10 mouse cellular contexts compared by ENCODE assay signal in genomic region chr11:75570375-75571125, GRCm38 (mm10). TPM values are rescaled to one million over a fixed set of nuclear protein-coding genes. Genes with fewer than 3 reads are reported as not detected.
DNase-seq lines count a peak whose midpoint lies in the region; ATAC-seq and TF ChIP-seq lines count a peak whose summit lies in the region.
"Had no signal": no experiment of that assay in that cellular context is flagged by ENCODE, and none has a peak within 500 bp of the region (broad histone marks: within the 10 kb centered on the region; RNA-seq: fewer than 3 reads in every experiment).

No protein-coding gene starts in this region.

- H3K36me3 ChIP-seq in liver, adult 2 months (ENCODE audit: control insufficient read depth, insufficient read depth, low read length): no peaks in the 10 kb centered on the region
- peaks cover 14% of the 10 kb centered on the region; the same call in 1 of the 2 replicates for H3K36me3 ChIP-seq in embryonic facial prominence, embryonic 10.5 days (replicated peaks)

- POLR2A ChIA-PET in Patski (lab: Charles Lee): interaction anchor here (1.0 kb wide), 1 partner anchor 16 kb away, joined by 7 read pairs; no protein-coding TSS in a partner anchor

- in situ Hi-C loops in Patski (cut with MboI; ENCODE audit: low pct_unique_long_range_greater_than_20kb): loop anchor here (5.0 to 10.0 kb wide), 2 partner anchors 38 to 176 kb away; partner anchors contain the start of gene Slc43a2

- TF ChIP-seq CTCF in liver, adult 2 months (IDR thresholded peaks at IDR 0.05; ENCODE audit: low read depth, low read length): no peak
- no peak for TF ChIP-seq CTCF in Patski (IDR thresholded peaks at IDR 0.05)

- 68% methylated on average over 17 of the region's 17 CpGs for WGBS in liver, adult 2 months
- WGBS in embryonic facial prominence, embryonic 10.5 days: 87% methylated on average over 17 of the region's 17 CpGs

- H3K27ac ChIP-seq in liver, adult 2 months (replicated peaks; ENCODE audit: insufficient read depth, low read depth, low read length): peak overlapping the region; percentile 36
- peak overlapping the region; percentile 90 for H3K27ac ChIP-seq in brown adipose tissue, adult 24 weeks (replicated peaks; ENCODE audit: low read depth, low read length)
- H3K27ac ChIP-seq in embryonic facial prominence, embryonic 10.5 days (replicated peaks): 0 out of 2 replicates have a peak overlapping the region, but pooled peaks have one; percentile 1
- H3K27ac ChIP-seq: hindbrain, embryonic 15.5 days had no signal

- TF ChIP-seq POLR2A in liver, adult 2 months (IDR thresholded peaks at IDR 0.05; ENCODE audit: extremely low read depth, insufficient read depth, low read length): no peak

- DNase-seq in liver, adult 2 months (ENCODE audit: extremely low read depth, low read depth, low spot score): peak; percentile 49
- DNase-seq in liver (no peak), Patski (ENCODE audit: low read depth, low spot score) (no peak)
- DNase-seq in embryonic facial prominence, embryonic 10.5 days (ENCODE audit: low spot score): no peak
- no peak for DNase-seq in ovary, postnatal 36 days (ENCODE audit: low spot score)
- DNase-seq in embryo, embryonic 10.5 days (ENCODE audit: low spot score): no peak
- DNase-seq: thymus, postnatal 14 days had no signal

- CTCF ChIA-PET in Patski (lab: Charles Lee): interaction anchor here (1.1 kb wide), 1 partner anchor 167 kb away, joined by 6 read pairs; no protein-coding TSS in a partner anchor

- H3K27me3 ChIP-seq in liver, adult 2 months (ENCODE audit: control insufficient read depth, insufficient read depth, low read length): no peaks in the 10 kb centered on the region
- H3K27me3 ChIP-seq in Patski: no peaks in the 10 kb centered on the region
- H3K27me3 ChIP-seq in embryonic facial prominence, embryonic 10.5 days (replicated peaks; ENCODE audit: low read depth, poor library complexity, severe bottlenecking): peaks cover 4% of the 10 kb centered on the region
- H3K27me3 ChIP-seq: CH12.LX; hindbrain, embryonic 15.5 days had no signal

- peak; percentile 25 for ATAC-seq in Patski

- no peak overlapping the region for H3K9ac ChIP-seq in liver, adult 2 months (ENCODE audit: low read depth, low read length)
- H3K9ac ChIP-seq: hindbrain, embryonic 15.5 days had no signal

- peaks cover 11% of the 10 kb centered on the region for H3K4me1 ChIP-seq in liver, adult 2 months (ENCODE audit: control insufficient read depth, insufficient read depth, low read length)
- peaks cover 15% of the 10 kb centered on the region; the same call in 1 of the 2 replicates for H3K4me1 ChIP-seq in brown adipose tissue, adult 24 weeks (ENCODE audit: control insufficient read depth, insufficient read depth, insufficient read length, low read length)
- peaks cover 39% of the 10 kb centered on the region for H3K4me1 ChIP-seq in embryonic facial prominence, embryonic 10.5 days

- H3K79me2 ChIP-seq in liver, adult 2 months (ENCODE audit: control insufficient read depth, insufficient read depth, low read length): no peaks in the 10 kb centered on the region

- H3K4me3 ChIP-seq in liver, adult 2 months (ENCODE audit: insufficient read depth, low read depth, low read length): no peak overlapping the region
- no peak overlapping the region for H3K4me3 ChIP-seq in brown adipose tissue, adult 24 weeks (ENCODE audit: insufficient read depth, low read depth, low read length)
- no peak overlapping the region for H3K4me3 ChIP-seq in embryonic facial prominence, embryonic 10.5 days
- H3K4me3 ChIP-seq: hindbrain, embryonic 15.5 days had no signal

- no peaks in the 10 kb centered on the region for H3K9me3 ChIP-seq in embryonic facial prominence, embryonic 10.5 days
- H3K9me3 ChIP-seq: hindbrain, embryonic 15.5 days had no signal

RNA-seq across cellular contexts. Expression of gene Pitpna, which starts 17.3 kb away (rescaled TPM):
- 19.7 and 21.0 TPM in 2 replicates for total RNA-seq in liver, adult 2 months (2014; rRNA removed)
- polyA plus RNA-seq in liver, adult 2 months (2012; rRNA removed): 24.6 and 28.9 TPM in 2 replicates
- 141 TPM for polyA plus RNA-seq in Patski (2021)
- polyA plus RNA-seq in brown adipose tissue, adult 24 weeks (2012; ENCODE audit: insufficient read depth, insufficient read length, missing spikeins): 75.9 and 86.5 TPM in 2 replicates
- 61.5 TPM in 2 replicates for polyA plus RNA-seq in embryonic facial prominence, embryonic 10.5 days (2016; fragmentation: Nextera tagmentation; extraction: Ambion mirVana)

RNA-seq across cellular contexts. Expression of gene Slc43a2, which starts 39.1 kb away (rescaled TPM):
- total RNA-seq in liver, adult 2 months (2014; rRNA removed): 4.1 and 8.9 TPM in 2 replicates
- 5.2 and 8.0 TPM in 2 replicates for polyA plus RNA-seq in liver, adult 2 months (2012; rRNA removed)
- polyA plus RNA-seq in Patski (2021): 10.0 TPM
- polyA plus RNA-seq in brown adipose tissue, adult 24 weeks (2012; ENCODE audit: insufficient read depth, insufficient read length, missing spikeins): 13.4 and 14.5 TPM in 2 replicates
- polyA plus RNA-seq in embryonic facial prominence, embryonic 10.5 days (2016; fragmentation: Nextera tagmentation; extraction: Ambion mirVana): 5.1 and 5.6 TPM in 2 replicates

RNA-seq across cellular contexts. Expression of gene Scarf1, which starts 57.2 kb away (rescaled TPM):
- total RNA-seq in liver, adult 2 months (2014; rRNA removed): 5.8 and 7.5 TPM in 2 replicates
- polyA plus RNA-seq in liver, adult 2 months (2012; rRNA removed): 10.3 and 16.9 TPM in 2 replicates
- 0.17 TPM for polyA plus RNA-seq in Patski (2021)
- 3.4 and 5.3 TPM in 2 replicates for polyA plus RNA-seq in brown adipose tissue, adult 24 weeks (2012; ENCODE audit: insufficient read depth, insufficient read length, missing spikeins)
- 4.8 and 5.1 TPM in 2 replicates for polyA plus RNA-seq in embryonic facial prominence, embryonic 10.5 days (2016; fragmentation: Nextera tagmentation; extraction: Ambion mirVana)

Comparison
In these comparisons a context has a peak if more than half of its experiments do, and no peak if none do; other contexts are left out.
1. H3K27ac ChIP-seq: peak in every context shown above with its lines; median percentile 90 in brown adipose tissue, adult 24 weeks; 36 in liver, adult 2 months; 1 in embryonic facial prominence, embryonic 10.5 days.